Mouse (Mus musculus): ENCODE results near the gene Nemp1.
A peak's percentile ranks its signal among the peaks of the same experiment; 100 is the strongest.
"Not testable (repeated sequence)": the region's sequence is repeated elsewhere in the genome, so short reads cannot be mapped to it uniquely, and the experiment has no call there.

Gene Nemp1

GRCm38 (mm10) chr10:127645791-127646190, 20.9 kb upstream of the Nemp1 start:
- no peak for DNase-seq

GRCm38 (mm10) chr10:127652906-127653638, 13.6 kb upstream of the Nemp1 start:
- DNase-seq = no peak

GRCm38 (mm10) chr10:127654970-127655579, 11.6 kb upstream of the Nemp1 start:
- DNase-seq = no peak

GRCm38 (mm10) chr10:127657617-127658016, 9.1 kb upstream of the Nemp1 start:
- not testable (repeated sequence) for DNase-seq

- DNase-seq = no peak
Observed at GRCm38 (mm10) chr10:127658076-127658475, 8.6 kb upstream of the Nemp1 start.

- DNase-seq = no peak
Observed at GRCm38 (mm10) chr10:127659551-127659950, 7.2 kb upstream of the Nemp1 start.

- DNase-seq = peak; percentile 42 to 59
Observed at GRCm38 (mm10) chr10:127661291-127661914, 5.3 kb upstream of the Nemp1 start.

- peak; percentile 80 to 84 for DNase-seq
Observed at GRCm38 (mm10) chr10:127661915-127662663, 4.6 kb upstream of the Nemp1 start.

GRCm38 (mm10) chr10:127662666-127663253, 3.9 kb upstream of the Nemp1 start:
- DNase-seq = peak; percentile 64 to 71

- DNase-seq = no peak
Observed at GRCm38 (mm10) chr10:127663590-127663989, 3.1 kb upstream of the Nemp1 start.

- DNase-seq = no peak
Observed at GRCm38 (mm10) chr10:127664166-127664565, 2.5 kb upstream of the Nemp1 start.

- peak in 1 of 2 experiments; percentile 29 for DNase-seq
Observed at GRCm38 (mm10) chr10:127664891-127665290, 1.8 kb upstream of the Nemp1 start.

GRCm38 (mm10) chr10:127665366-127666181, 1.1 kb upstream of the Nemp1 start:
- DNase-seq = peak; percentile 43 to 49

GRCm38 (mm10) chr10:127667269-127668092, 780 bp downstream of the Nemp1 start:
- peak; percentile 92 to 96 for DNase-seq

- DNase-seq = peak; percentile 90 to 93
Observed at GRCm38 (mm10) chr10:127668093-127669050, 1.7 kb downstream of the Nemp1 start, which contains the start of gene Nab2. TSS of gene Nab2 (minus strand) at chr10:127668568.

- DNase-seq = peak; percentile 54 to 63
Observed at GRCm38 (mm10) chr10:127669170-127669569, 2.5 kb downstream of the Nemp1 start.

- no peak for DNase-seq
Observed at GRCm38 (mm10) chr10:127670185-127670584, 3.5 kb downstream of the Nemp1 start.

GRCm38 (mm10) chr10:127671276-127671675, 4.6 kb downstream of the Nemp1 start:
- peak in 1 of 2 experiments; percentile 22 for DNase-seq

- no peak for DNase-seq
Observed at GRCm38 (mm10) chr10:127674046-127674655, 7.5 kb downstream of the Nemp1 start.
